Mouse (Mus musculus): ENCODE measurements at regions not wholly inside any gene's neighbourhood (a gene's known extent, or its start where the extent isn't known, plus 50 kb on each side); places are given as distances from the start of the nearest gene placed in this dataset.
A peak's percentile ranks its signal among the peaks of the same experiment; 100 is the strongest.

- no peak overlapping the region for H3K9ac ChIP-seq (replicated peaks; ENCODE audit: low read length)
- H3K4me3 ChIP-seq (ENCODE audit: low read length) = no peak overlapping the region
- no peak overlapping the region for H3K4me2 ChIP-seq (replicated peaks; ENCODE audit: low read depth, low read length)
- no peak overlapping the region for H3K27ac ChIP-seq (ENCODE audit: low read length)
- no peaks in the 10 kb centered on the region for H3K4me1 ChIP-seq (ENCODE audit: insufficient read depth, low read length)
- H3K36me3 ChIP-seq (ENCODE audit: insufficient read depth, low read length) = no peaks in the 10 kb centered on the region
- H3K9me3 ChIP-seq (ENCODE audit: low read length) = no peaks in the 10 kb centered on the region
- no peak for ATAC-seq (ENCODE audit: low FRiP score, low TSS enrichment)
- no peaks in the 10 kb centered on the region for H3K27me3 ChIP-seq (ENCODE audit: insufficient read depth, low read length)
- 77% methylated on average over 5 of the region's 5 CpGs for WGBS
These were observed 522.2 kb upstream of the Slc5a7 start for GRCm38 (mm10) chr17:54821059-54821458.

- Histone ChIP-seq H3K36me3 (ENCODE audit: insufficient read depth, low read length) (no peaks in the 10 kb centered on the region), H3K4me2 (replicated peaks; ENCODE audit: low read depth, low read length) (no peak overlapping the region), H3K4me1 (ENCODE audit: insufficient read depth, low read length) (no peaks in the 10 kb centered on the region), H3K4me3 (ENCODE audit: low read length) (no peak overlapping the region), H3K27me3 (ENCODE audit: insufficient read depth, low read length) (no peaks in the 10 kb centered on the region), H3K9ac (replicated peaks; ENCODE audit: low read length) (no peak overlapping the region), H3K27ac (ENCODE audit: low read length) (no peak overlapping the region), H3K9me3 (ENCODE audit: low read length) (no peaks in the 10 kb centered on the region)
- ATAC-seq (ENCODE audit: low FRiP score, low TSS enrichment) = no peak
- 58% methylated on average over 1 of the region's 1 CpGs for WGBS
These were observed 554.8 kb upstream of the Slc5a7 start for GRCm38 (mm10) chr17:54853631-54854030.

GRCm38 (mm10) chr17:54896198-54896597 lies 549.0 kb upstream of the St6gal2 start:
- Histone ChIP-seq H3K4me3 (ENCODE audit: low read length) (no peak overlapping the region), H3K36me3 (ENCODE audit: insufficient read depth, low read length) (no peaks in the 10 kb centered on the region), H3K9ac (replicated peaks; ENCODE audit: low read length) (no peak overlapping the region), H3K9me3 (ENCODE audit: low read length) (no peaks in the 10 kb centered on the region), H3K4me2 (replicated peaks; ENCODE audit: low read depth, low read length) (no peak overlapping the region), H3K27me3 (ENCODE audit: insufficient read depth, low read length) (no peaks in the 10 kb centered on the region), H3K4me1 (ENCODE audit: insufficient read depth, low read length) (no peaks in the 10 kb centered on the region), H3K27ac (ENCODE audit: low read length) (no peak overlapping the region)
- WGBS = 50% methylated on average over 4 of the region's 4 CpGs
- ATAC-seq (ENCODE audit: low FRiP score, low TSS enrichment) = peak; percentile 54; the same call in 1 of the 2 replicates

- Histone ChIP-seq H3K4me1 (ENCODE audit: insufficient read depth, low read length) (no peaks in the 10 kb centered on the region), H3K9ac (replicated peaks; ENCODE audit: low read length) (no peak overlapping the region), H3K9me3 (ENCODE audit: low read length) (no peaks in the 10 kb centered on the region), H3K4me2 (replicated peaks; ENCODE audit: low read depth, low read length) (no peak overlapping the region), H3K27me3 (ENCODE audit: insufficient read depth, low read length) (no peaks in the 10 kb centered on the region), H3K27ac (ENCODE audit: low read length) (no peak overlapping the region), H3K36me3 (ENCODE audit: insufficient read depth, low read length) (no peaks in the 10 kb centered on the region), H3K4me3 (ENCODE audit: low read length) (no peak overlapping the region)
- ATAC-seq (ENCODE audit: low FRiP score, low TSS enrichment) = no peak
- WGBS = 52% methylated on average over 3 of the region's 3 CpGs
These were observed 515.9 kb upstream of the St6gal2 start for GRCm38 (mm10) chr17:54929181-54929715.

- H3K36me3 ChIP-seq (ENCODE audit: insufficient read depth, low read length) = no peaks in the 10 kb centered on the region
- WGBS = 36% methylated on average over 3 of the region's 3 CpGs
- no peak overlapping the region for H3K27ac ChIP-seq (ENCODE audit: low read length)
- H3K4me3 ChIP-seq (ENCODE audit: low read length) = no peak overlapping the region
- no peak overlapping the region for H3K4me2 ChIP-seq (replicated peaks; ENCODE audit: low read depth, low read length)
- no peak for ATAC-seq (ENCODE audit: low FRiP score, low TSS enrichment)
- no peak overlapping the region for H3K9ac ChIP-seq (replicated peaks; ENCODE audit: low read length)
- H3K9me3 ChIP-seq (ENCODE audit: low read length) = no peaks in the 10 kb centered on the region
- no peaks in the 10 kb centered on the region for H3K27me3 ChIP-seq (ENCODE audit: insufficient read depth, low read length)
- H3K4me1 ChIP-seq (ENCODE audit: insufficient read depth, low read length) = no peaks in the 10 kb centered on the region
These were observed 501.7 kb upstream of the St6gal2 start for GRCm38 (mm10) chr17:54943380-54944047.

GRCm38 (mm10) chr17:54944288-54944931 lies 500.8 kb upstream of the St6gal2 start:
- no peak for ATAC-seq (ENCODE audit: low FRiP score, low TSS enrichment)

More at GRCm38 (mm10) chr17:54944288-54944931, 500.8 kb upstream of the St6gal2 start:
- H3K27ac ChIP-seq (ENCODE audit: low read length) = no peak overlapping the region
- H3K4me2 ChIP-seq (replicated peaks; ENCODE audit: low read depth, low read length) = no peak overlapping the region
- 75% methylated on average over 6 of the region's 6 CpGs for WGBS
- no peak overlapping the region for H3K4me3 ChIP-seq (ENCODE audit: low read length)
- no peaks in the 10 kb centered on the region for H3K36me3 ChIP-seq (ENCODE audit: insufficient read depth, low read length)
- H3K4me1 ChIP-seq (ENCODE audit: insufficient read depth, low read length) = no peaks in the 10 kb centered on the region
- no peaks in the 10 kb centered on the region for H3K9me3 ChIP-seq (ENCODE audit: low read length)
- no peaks in the 10 kb centered on the region for H3K27me3 ChIP-seq (ENCODE audit: insufficient read depth, low read length)
- H3K9ac ChIP-seq (replicated peaks; ENCODE audit: low read length) = no peak overlapping the region
